Mouse (Mus musculus): ENCODE data around the gene Zfp526.

The Zfp526 gene

DNA sequence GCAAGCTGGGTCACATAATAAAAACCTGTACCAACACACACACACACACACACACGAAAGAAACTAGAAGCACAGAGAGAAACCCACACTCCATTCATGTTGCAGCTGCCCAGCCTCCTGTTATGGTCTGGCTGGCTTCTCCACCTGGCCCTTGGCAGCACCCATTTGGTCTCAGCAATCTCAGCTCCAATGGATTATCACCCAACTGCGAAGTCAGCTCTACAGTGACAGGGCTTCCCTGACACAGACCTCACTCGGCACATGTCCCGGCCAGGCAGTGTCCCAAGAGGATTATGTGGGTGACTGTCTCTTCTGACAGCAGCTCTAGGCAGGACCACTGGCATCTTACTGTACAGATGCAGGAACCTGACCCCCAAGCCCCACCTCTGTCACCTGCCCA, 10.7 kb upstream of the Zfp526 start:
- DNase-seq, result no peak

DNA sequence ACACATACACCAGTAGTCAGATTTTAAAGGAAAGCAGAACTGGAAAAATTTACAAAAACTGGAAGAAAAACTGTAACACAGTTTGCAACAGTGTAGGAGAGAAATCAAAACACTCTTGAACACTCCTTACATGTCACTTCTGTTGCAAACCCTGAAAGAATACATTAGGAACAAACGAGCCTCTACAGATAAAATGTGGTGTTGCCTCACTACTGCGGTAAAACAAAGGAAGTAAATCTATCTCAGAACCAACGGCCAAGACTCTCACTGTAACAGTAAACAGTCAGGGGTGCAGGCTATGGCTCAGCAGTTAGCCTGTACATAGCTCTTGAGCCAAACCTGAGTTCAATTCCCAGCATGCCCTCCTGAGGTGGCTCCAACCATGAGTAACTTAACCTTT, 8.1 kb upstream of the Zfp526 start:
- no peak for DNase-seq

- DNase-seq, result no peak
These were observed 7.1 kb upstream of the Zfp526 start for GRCm38 (mm10) chr7:25214172-25214571.

- DNase-seq, result no peak
These were observed 3.4 kb upstream of the Zfp526 start for GRCm38 (mm10) chr7:25217653-25218395.

GRCm38 (mm10) chr7:25218705-25219415, 2.4 kb upstream of the Zfp526 start:
- DNase-seq, result peak; percentile 19

GRCm38 (mm10) chr7:25219416-25219750, 1.8 kb upstream of the Zfp526 start:
- DNase-seq, result peak; percentile 33

- DNase-seq, result peak; percentile 95
These were observed 1.3 kb upstream of the Zfp526 start for GRCm38 (mm10) chr7:25219756-25220456.

DNA sequence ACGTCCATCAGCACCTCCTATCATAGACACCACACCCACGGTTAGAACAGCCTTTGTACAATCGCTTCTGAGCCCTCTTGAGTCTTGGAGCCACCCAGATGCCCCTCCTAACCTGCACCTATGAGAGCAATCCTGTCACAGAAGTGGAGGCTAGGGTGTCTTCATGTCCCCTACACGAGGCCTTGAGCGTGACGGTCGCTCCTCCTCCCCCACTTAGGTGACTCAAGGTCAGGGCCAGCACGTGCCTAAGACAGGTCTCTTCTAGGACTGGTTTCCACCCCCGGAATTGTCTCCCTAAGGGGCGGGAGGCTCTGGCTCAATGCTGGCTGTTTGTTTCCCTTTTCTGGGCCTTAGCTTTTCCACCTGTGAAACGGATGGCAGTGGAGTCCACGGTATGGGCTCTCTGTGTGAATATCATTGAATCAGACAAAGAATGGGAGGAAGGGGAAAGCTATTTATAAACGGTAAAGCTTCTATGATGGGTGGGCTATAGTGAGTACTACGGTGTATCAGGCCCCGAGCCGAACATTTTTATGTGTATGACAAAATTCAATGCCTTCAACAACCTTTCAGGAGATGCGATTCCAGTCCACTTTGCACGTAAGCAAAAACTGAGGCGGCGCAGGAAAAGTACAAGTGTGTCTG, 646 bp upstream of the Zfp526 start, which contains the start of gene Dedd2:
Dedd2 (minus strand) TSS at position 159 of the 645 bp plus-strand sequence.
- DNase-seq, result no peak

DNA sequence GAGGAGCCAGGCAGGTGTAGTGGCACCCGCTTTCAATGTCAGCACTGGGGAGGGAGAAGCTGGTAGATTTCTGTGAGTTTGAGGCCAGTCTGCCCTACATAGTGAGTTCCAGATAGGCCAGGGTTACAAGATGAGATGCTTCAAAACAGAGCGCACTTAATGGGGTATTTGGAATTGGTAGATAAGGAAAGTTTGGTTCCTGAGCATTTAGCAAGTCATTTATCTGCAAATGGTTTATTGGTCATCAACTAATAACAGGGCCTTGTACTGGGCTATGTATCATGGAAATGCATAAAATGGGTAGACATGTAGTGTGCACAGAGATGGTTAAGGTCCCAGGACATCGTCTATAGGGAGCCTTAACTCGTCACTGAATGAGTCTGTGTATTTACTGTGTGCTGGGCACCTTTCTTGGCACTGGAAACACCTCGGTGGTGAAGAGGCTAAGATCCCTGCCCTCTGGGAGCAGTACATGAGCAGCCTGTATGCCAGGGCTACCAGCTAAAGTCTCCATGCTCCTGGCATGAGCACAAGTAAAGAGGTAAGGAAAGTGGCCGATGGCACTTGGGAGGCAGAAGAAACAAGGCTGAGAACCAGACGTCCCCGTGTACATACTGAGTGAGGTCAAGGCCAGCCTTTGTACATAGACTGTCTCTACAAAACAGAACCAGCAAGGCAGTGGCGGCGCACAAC, 1.2 kb downstream of the Zfp526 start:
- DNase-seq, result no peak

GRCm38 (mm10) chr7:25227523-25228300, 6.5 kb downstream of the Zfp526 start:
- no peak for DNase-seq

DNA sequence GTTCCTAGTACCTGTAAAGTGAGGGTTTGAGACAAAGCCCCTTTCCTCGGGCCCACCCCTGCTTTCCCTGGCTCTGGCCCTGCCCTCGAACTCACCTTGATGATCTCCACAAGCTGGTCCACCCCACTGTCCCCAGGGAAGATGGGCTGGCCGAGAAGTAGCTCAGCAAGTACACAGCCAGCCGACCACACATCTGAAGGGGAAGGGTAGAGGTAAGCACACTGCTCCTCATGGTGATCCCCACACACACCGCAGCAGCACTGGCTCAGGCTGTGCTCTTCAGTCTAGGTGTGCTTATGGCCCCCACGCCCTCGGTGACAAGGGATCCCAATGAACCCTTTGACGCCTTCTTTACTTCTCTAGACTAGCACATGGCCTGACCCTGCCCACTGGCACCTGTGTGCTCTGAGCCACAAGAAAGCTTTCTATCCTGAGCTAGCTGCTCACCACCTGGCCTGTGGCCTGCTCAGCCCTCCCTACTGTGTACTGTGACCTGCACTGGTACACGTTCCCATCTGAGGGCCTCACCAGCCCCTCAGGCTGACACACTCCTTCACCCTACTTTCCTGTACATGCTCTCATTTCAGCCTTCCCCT, 9.6 kb downstream of the Zfp526 start:
- no peak for DNase-seq

- no peak for DNase-seq
These were observed 10.9 kb downstream of the Zfp526 start for GRCm38 (mm10) chr7:25232101-25232648.

DNA sequence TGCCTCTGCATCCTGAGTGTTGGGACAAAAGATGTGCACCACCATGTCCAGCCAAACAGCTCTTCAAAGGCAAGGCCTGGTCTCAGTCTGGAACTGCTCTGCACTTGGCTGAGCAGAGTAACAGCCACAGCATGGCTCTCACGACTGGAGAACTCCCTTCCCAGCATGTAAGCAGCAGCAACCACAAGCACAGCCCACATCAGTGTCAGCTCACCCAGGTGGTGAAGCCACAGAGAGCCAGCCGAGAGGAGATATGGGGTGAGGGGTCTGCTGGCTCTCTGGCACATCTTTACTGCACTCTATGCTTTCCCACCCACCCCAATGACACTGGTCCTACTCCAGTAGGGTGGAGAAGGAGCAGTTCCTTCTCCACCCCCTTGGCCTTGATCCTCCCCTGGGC, 11.8 kb downstream of the Zfp526 start:
- DNase-seq, result no peak

- DNase-seq, result no peak
These were observed 14.3 kb downstream of the Zfp526 start for GRCm38 (mm10) chr7:25235526-25235925.

DNA sequence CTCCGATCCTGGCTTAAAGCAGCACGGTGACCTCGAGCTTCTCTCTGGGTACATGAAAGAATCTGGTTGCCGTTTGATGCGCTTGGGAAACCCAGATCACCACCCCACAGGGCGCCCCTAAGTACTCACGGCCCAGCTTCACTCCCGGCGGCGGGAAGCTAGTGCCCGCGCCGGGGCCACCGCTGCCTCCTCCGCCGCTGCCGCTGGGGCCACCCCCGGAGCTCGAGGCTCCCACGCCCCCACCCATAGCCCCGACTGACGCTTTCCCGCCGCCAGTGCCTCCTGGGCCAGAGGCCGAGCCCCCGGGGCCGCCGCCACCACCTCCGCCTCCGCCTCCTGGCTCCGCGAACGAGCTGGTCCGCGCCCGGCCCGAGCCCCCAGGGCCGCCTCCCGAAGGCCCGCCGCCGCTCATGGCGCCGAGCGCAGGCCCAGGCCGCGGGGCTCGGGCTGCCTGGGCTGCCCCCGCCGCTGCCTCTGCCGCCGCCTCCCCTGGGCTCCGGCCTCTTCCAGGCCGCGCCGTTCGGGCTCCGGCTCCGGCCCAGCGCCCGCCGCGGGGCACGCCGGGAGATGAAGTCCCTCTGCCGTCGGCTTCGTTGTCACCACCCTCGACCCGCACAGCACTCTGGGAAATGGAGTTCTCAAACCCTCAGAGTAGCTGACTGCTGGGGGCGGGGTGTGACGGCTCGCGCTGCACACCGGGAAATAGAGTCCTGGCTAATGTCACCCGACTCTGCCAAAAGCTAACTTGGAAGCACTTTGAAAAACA, 16.2 kb downstream of the Zfp526 start, which contains the start of gene Gsk3a:
Gsk3a (minus strand) TSS at position 603 of the 766 bp plus-strand sequence.
- DNase-seq, result peak; percentile 98

- peak; percentile 89 for DNase-seq
These were observed 16.9 kb downstream of the Zfp526 start for GRCm38 (mm10) chr7:25238015-25238706.

DNA sequence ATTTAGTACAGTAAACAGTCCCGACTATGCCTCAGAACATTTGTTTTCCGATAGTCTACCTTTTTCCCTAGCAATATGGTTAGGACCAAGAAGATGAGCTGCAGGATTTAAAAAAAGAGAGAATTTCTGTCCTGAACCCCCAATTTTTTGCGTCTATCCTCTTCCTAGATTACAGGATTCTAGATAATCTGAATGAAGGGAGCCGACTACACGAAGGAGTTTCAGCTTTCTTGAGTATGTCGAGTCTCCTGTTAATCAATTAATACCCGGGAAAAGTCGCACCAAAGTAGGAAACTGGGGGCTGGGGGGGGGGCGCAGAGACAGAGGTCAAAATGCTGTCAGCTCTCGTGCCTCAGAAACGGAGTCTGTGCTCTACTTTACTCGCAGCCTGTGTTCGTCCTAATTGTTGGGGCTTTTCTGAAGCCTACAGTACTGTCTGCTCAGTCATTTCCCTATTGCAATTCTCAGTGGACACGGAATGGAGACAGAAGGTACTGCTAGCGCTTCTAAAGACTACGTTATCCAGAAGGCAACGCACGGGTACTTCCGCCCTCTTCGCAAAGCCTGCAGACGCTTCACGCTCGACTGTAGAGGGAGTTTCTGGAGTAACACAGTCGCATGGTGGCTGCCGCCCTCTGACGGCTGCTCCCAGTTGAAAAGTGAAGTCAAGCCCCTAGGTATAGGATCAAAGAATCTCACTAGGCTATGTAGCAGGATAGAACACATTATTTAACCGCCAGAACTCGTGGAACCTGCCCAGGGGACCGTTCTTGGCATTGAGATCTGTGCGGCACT, 17.8 kb downstream of the Zfp526 start:
- peak; percentile 84 for DNase-seq

- no peak for DNase-seq
These were observed 19.4 kb downstream of the Zfp526 start for GRCm38 (mm10) chr7:25240631-25241030.

DNA sequence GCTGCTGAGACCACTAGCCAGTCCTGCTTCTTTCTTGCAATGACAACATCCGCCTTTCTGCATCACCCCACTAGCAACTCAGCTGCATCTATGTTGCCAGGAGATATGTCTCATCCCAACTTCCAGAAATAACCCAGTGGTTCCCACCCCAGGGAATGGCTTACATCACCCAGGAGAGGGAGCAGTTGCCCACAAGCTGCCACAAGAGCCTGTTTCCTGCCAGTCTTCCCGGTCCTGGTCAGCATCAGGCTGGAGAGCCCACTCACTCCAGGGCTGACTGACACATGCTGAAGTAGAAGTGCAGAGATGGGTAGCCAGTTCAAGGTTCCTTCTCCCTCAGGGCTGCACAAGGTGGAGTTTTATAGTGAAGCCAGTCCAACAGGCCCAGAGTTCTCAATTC, 19.8 kb downstream of the Zfp526 start:
- DNase-seq, result peak; percentile 65
